Mouse (Mus musculus) neutrophil, adult 5-6 weeks (primary cell): Measurements from ENCODE around the gene Parn. TPM values are rescaled to one million over a fixed set of nuclear protein-coding genes. Genes with fewer than 3 reads are reported as not detected.
"Not testable (repeated sequence)": the region's sequence is repeated elsewhere in the genome, so short reads cannot be mapped to it uniquely, and the experiment has no call there.

Experiments
- ATAC-seq: fragments of 151-379, 151-347 bp; 2 replicates; pipeline ENCODE4 v1.8.0; 2017; ENCODE audit warnings: mild to moderate bottlenecking, moderate TSS enrichment; ENCODE audit not compliant: insufficient number of reproducible peaks, poor library complexity, low FRiP score, severe bottlenecking; ENCODE audit errors: extremely low read depth
- total RNA-seq: library from RNA; stranded (forward); fragments of 200-1000 nt; gene quantifications from 2 replicates; pipeline ENCODE4 v1.2.3, GENCODE M21; 2017

Gene Parn
- total RNA-seq = 29.1 and 34.5 TPM in 2 replicates

GRCm38 (mm10) chr16:13667878-13668343 is at the start of gene Parn:
Parn (minus strand) TSS chr16:13668170.
- peak; percentile 83 for ATAC-seq

- 0 out of 2 replicates have a peak, but pooled peaks have one; percentile 23 for ATAC-seq
Measured at GRCm38 (mm10) chr16:13716821-13717553, 49.0 kb upstream of the Parn start.

GRCm38 (mm10) chr16:13714910-13715309 is 46.9 kb upstream of the Parn start:
- no peak for ATAC-seq

- ATAC-seq = no peak
Measured at GRCm38 (mm10) chr16:13704676-13705075, 36.7 kb upstream of the Parn start.

GRCm38 (mm10) chr16:13702184-13702583 is 34.2 kb upstream of the Parn start:
- ATAC-seq = no peak

GRCm38 (mm10) chr16:13698998-13699397 is 31.0 kb upstream of the Parn start:
- ATAC-seq = no peak

- no peak for ATAC-seq
Measured at GRCm38 (mm10) chr16:13678601-13679319, 10.8 kb upstream of the Parn start.

GRCm38 (mm10) chr16:13674511-13674910 is 6.5 kb upstream of the Parn start:
- ATAC-seq = no peak

GRCm38 (mm10) chr16:13673114-13673513 is 5.1 kb upstream of the Parn start:
- no peak for ATAC-seq

GRCm38 (mm10) chr16:13672386-13672898 is 4.5 kb upstream of the Parn start:
- ATAC-seq = peak; percentile 40; the same call in 1 of the 2 replicates

GRCm38 (mm10) chr16:13671685-13672385 is 3.9 kb upstream of the Parn start, which contains the start of the genes Bfar and 3110001I22Rik:
Bfar (plus strand) TSS chr16:13671858.
3110001I22Rik (plus strand) TSS chr16:13671929.
- ATAC-seq = peak; percentile 69

- ATAC-seq = not testable (repeated sequence)
Measured at GRCm38 (mm10) chr16:13670896-13671295, 2.9 kb upstream of the Parn start.

- no peak for ATAC-seq
Measured at GRCm38 (mm10) chr16:13669282-13669681, 1.3 kb upstream of the Parn start.

- ATAC-seq = no peak
Measured at GRCm38 (mm10) chr16:13668402-13669108, 585 bp upstream of the Parn start.

- ATAC-seq = no peak
Measured at GRCm38 (mm10) chr16:13660736-13661135, 7.2 kb downstream of the Parn start.

GRCm38 (mm10) chr16:13658886-13659285 is 9.1 kb downstream of the Parn start:
- ATAC-seq = no peak

GRCm38 (mm10) chr16:13645930-13646329 is 22.0 kb downstream of the Parn start:
- ATAC-seq = no peak

GRCm38 (mm10) chr16:13644474-13644873 is 23.5 kb downstream of the Parn start:
- no peak for ATAC-seq

GRCm38 (mm10) chr16:13640064-13640463 is 27.9 kb downstream of the Parn start:
- ATAC-seq = no peak
